Mouse (Mus musculus) common myeloid progenitor, adult 5-6 weeks (primary cell): ENCODE data around the gene Stpg4. TPM values are rescaled to one million over a fixed set of nuclear protein-coding genes. Genes with fewer than 3 reads are reported as not detected.

Source experiments
- ATAC-seq: replicated peaks from 2 replicates; pipeline ENCODE4 v1.8.0; 2016; ENCODE audit warnings: low read depth, mild to moderate bottlenecking, moderate TSS enrichment, inconsistent platforms; ENCODE audit not compliant: poor library complexity, severe bottlenecking
- total RNA-seq: library from RNA; stranded (forward); fragments of 200-1000, 187-1606 nt; gene quantifications from 2 replicates; pipeline ENCODE4 v1.2.3, GENCODE M21; 2017

Gene Stpg4
- total RNA-seq, 1 experiment from 2014 or later, result not detected

- ATAC-seq, result no peak
Measured at GRCm38 (mm10) chr17:87447612-87448200, 20.2 kb upstream of the Stpg4 start.

DNA sequence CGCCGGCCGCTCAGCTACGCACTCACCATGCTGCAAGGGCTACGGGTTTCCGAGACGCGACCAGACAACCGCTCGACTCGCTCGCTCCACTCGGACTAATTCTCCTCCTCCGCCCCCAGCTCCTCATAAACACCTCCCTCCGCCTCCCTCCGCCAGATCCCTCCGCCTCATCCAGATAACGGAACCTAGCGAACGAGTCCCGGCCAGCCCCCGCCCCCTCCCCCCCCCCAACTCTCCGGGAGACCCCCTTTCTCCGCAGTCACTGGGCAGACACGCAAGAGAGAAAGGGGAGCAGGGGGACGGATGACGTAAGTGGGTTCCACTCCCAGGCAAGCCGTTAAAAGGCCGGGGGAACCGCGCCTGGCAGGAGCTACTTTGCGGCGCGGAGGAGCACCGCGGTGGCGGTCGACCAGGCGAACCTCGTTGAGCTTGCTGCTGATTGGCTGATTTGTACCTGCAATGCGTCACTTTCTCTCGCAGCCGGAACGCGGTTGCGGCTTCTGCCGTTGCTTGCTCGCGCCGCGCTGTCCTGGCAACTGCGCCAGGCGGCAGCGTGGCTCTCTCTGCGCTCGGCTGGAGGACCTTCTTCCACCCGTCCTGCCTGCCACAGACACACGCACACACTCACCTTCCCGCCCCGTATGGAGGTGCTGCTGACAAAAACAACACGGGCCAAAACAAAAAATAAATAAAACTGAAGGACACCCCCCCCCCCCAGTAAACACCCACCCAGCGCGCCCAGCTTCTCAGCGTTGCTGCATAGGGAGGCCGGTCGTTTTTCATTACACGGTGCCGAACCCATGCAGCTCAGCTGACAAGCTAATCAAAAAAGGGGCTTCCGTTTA, 19.4 kb upstream of the Stpg4 start, which contains the start of gene Calm2:
Gene Calm2, minus strand, starts transcription at position 169 of the 845 bp plus-strand sequence.
- ATAC-seq, result peak; percentile 82

- ATAC-seq, result no peak; the same call in 1 of the 2 replicates
Measured at GRCm38 (mm10) chr17:87445917-87446766, 18.6 kb upstream of the Stpg4 start.

GRCm38 (mm10) chr17:87445337-87445916, 17.9 kb upstream of the Stpg4 start:
- ATAC-seq, result no peak

GRCm38 (mm10) chr17:87444763-87445162, 17.2 kb upstream of the Stpg4 start:
- no peak for ATAC-seq

- no peak for ATAC-seq
Measured at GRCm38 (mm10) chr17:87441537-87441936, 14.0 kb upstream of the Stpg4 start.

- ATAC-seq, result no peak
Measured at GRCm38 (mm10) chr17:87439441-87439840, 11.9 kb upstream of the Stpg4 start.

GRCm38 (mm10) chr17:87433929-87434328, 6.4 kb upstream of the Stpg4 start:
- no peak for ATAC-seq

GRCm38 (mm10) chr17:87432743-87433142, 5.2 kb upstream of the Stpg4 start:
- ATAC-seq, result no peak

- peak; percentile 36; the same call in 1 of the 2 replicates for ATAC-seq
Measured at GRCm38 (mm10) chr17:87432314-87432713, 4.8 kb upstream of the Stpg4 start.

- no peak for ATAC-seq
Measured at GRCm38 (mm10) chr17:87429431-87429830, 1.9 kb upstream of the Stpg4 start.

GRCm38 (mm10) chr17:87418082-87418481, 9.5 kb downstream of the Stpg4 start:
- no peak for ATAC-seq

DNA sequence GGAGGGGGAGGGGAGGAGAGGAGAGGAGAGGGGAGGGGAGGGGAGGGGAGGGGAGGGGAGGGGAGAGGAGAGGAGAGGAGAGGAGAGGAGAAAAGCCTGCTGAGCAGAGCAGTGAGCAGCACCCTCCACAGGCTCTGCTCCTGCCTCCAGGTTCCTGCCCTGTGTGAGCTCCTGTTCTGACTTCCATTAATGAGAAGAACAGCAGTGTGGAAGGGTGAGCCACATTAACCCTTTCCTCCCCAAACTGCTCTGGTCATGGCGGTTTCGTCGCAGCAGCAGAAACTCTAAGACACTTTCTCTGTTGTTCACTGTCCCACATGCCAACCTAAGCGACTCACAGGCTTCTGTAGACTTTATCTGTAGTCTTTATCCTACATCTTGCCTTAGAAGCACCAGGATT, 20.9 kb downstream of the Stpg4 start:
- ATAC-seq, result no peak

- peak; percentile 95 for ATAC-seq
Measured at GRCm38 (mm10) chr17:87405576-87405975, 22.0 kb downstream of the Stpg4 start.

- ATAC-seq, result no peak
Measured at GRCm38 (mm10) chr17:87403462-87403861, 24.1 kb downstream of the Stpg4 start.

GRCm38 (mm10) chr17:87402444-87402843, 25.1 kb downstream of the Stpg4 start:
- no peak for ATAC-seq

GRCm38 (mm10) chr17:87397088-87397487, 30.5 kb downstream of the Stpg4 start:
- ATAC-seq, result 0 out of 2 replicates have a peak, but pooled peaks have one; percentile 20

- peak; percentile 20; the same call in 1 of the 2 replicates for ATAC-seq
Measured at GRCm38 (mm10) chr17:87391242-87391641, 36.3 kb downstream of the Stpg4 start.

DNA sequence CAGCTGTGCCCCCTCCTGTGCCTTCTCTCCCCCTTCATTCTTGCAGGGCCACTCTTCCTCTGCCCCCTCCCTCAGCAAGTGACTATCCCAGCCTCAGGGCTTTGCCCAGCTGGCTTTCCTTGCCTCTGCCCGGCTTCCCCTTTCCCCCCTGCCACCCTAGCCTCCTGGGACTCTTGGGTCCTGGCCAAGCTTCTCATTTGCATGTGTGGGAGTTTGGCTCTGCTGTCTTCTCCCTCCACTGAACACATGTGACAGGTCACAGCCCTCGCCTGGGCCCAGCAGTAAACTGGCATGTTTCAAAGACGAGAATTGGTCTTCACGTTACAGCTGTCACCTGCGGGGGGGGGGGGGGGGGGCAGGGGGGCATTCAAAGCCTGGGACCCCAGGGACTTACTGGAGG, 40.5 kb downstream of the Stpg4 start:
- ATAC-seq, result peak; percentile 30

GRCm38 (mm10) chr17:87385835-87386234, 41.7 kb downstream of the Stpg4 start:
- ATAC-seq, result no peak
